Mouse (Mus musculus) layer of hippocampus, postnatal 14 days (tissue): ENCODE measurements at regions not wholly inside any gene's neighbourhood (a gene's known extent, or its start where the extent isn't known, plus 50 kb on each side); places are given as distances from the start of the nearest gene placed in this dataset.
"Not testable (repeated sequence)": the region's sequence is repeated elsewhere in the genome, so short reads cannot be mapped to it uniquely, and the experiment has no call there.

Source experiments
- DNase-seq, 2 experiments: peaks; one replicate each; pipeline ENCODE4 v3.0.0; 2021 to 2022; ENCODE audit warnings: low spot score in 2 of 2, mixed read lengths in 1 of 2

GRCm38 (mm10) chr2:8877855-8878254 is 1003.2 kb upstream of the 4930412O13Rik start:
- DNase-seq = peak in 1 of 2 experiments; percentile 19

GRCm38 (mm10) chr2:8912417-8912816 is 968.6 kb upstream of the 4930412O13Rik start:
- no peak for DNase-seq

- no peak for DNase-seq
These were observed 956.2 kb upstream of the 4930412O13Rik start for GRCm38 (mm10) chr2:8924856-8925255.

GRCm38 (mm10) chr2:8941574-8941973 is 939.5 kb upstream of the 4930412O13Rik start:
- DNase-seq = no peak

GRCm38 (mm10) chr2:8958938-8959337 is 922.1 kb upstream of the 4930412O13Rik start:
- no peak for DNase-seq

- no peak for DNase-seq
These were observed 915.9 kb upstream of the 4930412O13Rik start for GRCm38 (mm10) chr2:8964952-8965668.

GRCm38 (mm10) chr2:8975635-8976034 is 905.4 kb upstream of the 4930412O13Rik start:
- DNase-seq = no peak

GRCm38 (mm10) chr2:9012326-9012725 is 868.7 kb upstream of the 4930412O13Rik start:
- DNase-seq = peak; percentile 7 to 55

GRCm38 (mm10) chr2:9033079-9033478 is 848.0 kb upstream of the 4930412O13Rik start:
- DNase-seq = no peak

- DNase-seq = not testable (repeated sequence)
These were observed 838.7 kb upstream of the 4930412O13Rik start for GRCm38 (mm10) chr2:9042355-9042754.

- no peak for DNase-seq
These were observed 833.1 kb upstream of the 4930412O13Rik start for GRCm38 (mm10) chr2:9047980-9048379.

- DNase-seq = no peak
These were observed 807.2 kb upstream of the 4930412O13Rik start for GRCm38 (mm10) chr2:9073851-9074250.

GRCm38 (mm10) chr2:9078158-9078557 is 802.9 kb upstream of the 4930412O13Rik start:
- DNase-seq = peak in 1 of 2 experiments; percentile 4

- DNase-seq = no peak
These were observed 799.3 kb upstream of the 4930412O13Rik start for GRCm38 (mm10) chr2:9081746-9082145.

GRCm38 (mm10) chr2:9095317-9095716 is 785.7 kb upstream of the 4930412O13Rik start:
- no peak for DNase-seq

GRCm38 (mm10) chr2:9116697-9117096 is 764.4 kb upstream of the 4930412O13Rik start:
- DNase-seq = no peak

- no peak for DNase-seq
These were observed 763.5 kb upstream of the 4930412O13Rik start for GRCm38 (mm10) chr2:9117523-9117922.

GRCm38 (mm10) chr2:9136963-9137362 is 744.1 kb upstream of the 4930412O13Rik start:
- no peak for DNase-seq

GRCm38 (mm10) chr2:9141411-9141810 is 739.6 kb upstream of the 4930412O13Rik start:
- DNase-seq = no peak

- DNase-seq = no peak
These were observed 725.4 kb upstream of the 4930412O13Rik start for GRCm38 (mm10) chr2:9155604-9156003.

GRCm38 (mm10) chr2:9160181-9160580 is 720.9 kb upstream of the 4930412O13Rik start:
- DNase-seq = no peak

GRCm38 (mm10) chr2:9163819-9164560 is 717.1 kb upstream of the 4930412O13Rik start:
- DNase-seq = no peak
